Mouse (Mus musculus) hindbrain, embryonic 15.5 days (tissue): ENCODE measurements at regions not wholly inside any gene's neighbourhood (a gene's known extent, or its start where the extent isn't known, plus 50 kb on each side); places are given as distances from the start of the nearest gene placed in this dataset.

ENCODE experiments used
- ATAC-seq: fragments of 200-750 bp; cut with Nextera tagmentation; 2 replicates; pipeline ENCODE4 v1.8.0; 2017; ENCODE audit warnings: low read depth, moderate number of reproducible peaks, moderate TSS enrichment; ENCODE audit not compliant: low FRiP score
- H3K27ac ChIP-seq: fragments of 300-500 bp; sonication (generic); replicated peaks from 2 replicates; pipeline ENCODE4 v1.5.1; 2015; ENCODE audit warnings: mild to moderate bottlenecking, inconsistent platforms
- H3K27me3 ChIP-seq: fragments of 300-500 bp; sonication (generic); 2 replicates; pipeline ENCODE4 v1.6.1; 2015; ENCODE audit warnings: control low read depth, inconsistent platforms
- H3K36me3 ChIP-seq: fragments of 300-500 bp; sonication (generic); 2 replicates; pipeline ENCODE4 v1.6.1; 2015; ENCODE audit warnings: control low read depth, inconsistent platforms
- H3K4me1 ChIP-seq: fragments of 300-500 bp; sonication (generic); replicated peaks from 2 replicates; pipeline ENCODE4 v1.6.1; 2015; ENCODE audit warnings: control low read depth, inconsistent platforms
- H3K4me2 ChIP-seq: fragments of 300-500 bp; sonication (generic); 2 replicates; pipeline ENCODE4 v1.6.1; 2015; ENCODE audit warnings: moderate library complexity, mild to moderate bottlenecking, inconsistent platforms
- H3K4me3 ChIP-seq: fragments of 300-500 bp; sonication (generic); 2 replicates; pipeline ENCODE4 v1.5.1; 2015; ENCODE audit warnings: mild to moderate bottlenecking, inconsistent platforms
- H3K9ac ChIP-seq: fragments of 300-500 bp; sonication (generic); 2 replicates; pipeline ENCODE4 v1.6.1; 2015; ENCODE audit warnings: inconsistent platforms
- H3K9me3 ChIP-seq: fragments of 300-500 bp; sonication (generic); 2 replicates; pipeline ENCODE4 v1.6.1; 2016; ENCODE audit warnings: control low read depth, inconsistent platforms
- WGBS: fragments of 180-500 bp; shearing (Covaris S2); methylation state at CpG from one replicate; pipeline ENCODE4 v1.1.7; 2015; 5-methylcytosine and 5-hydroxymethylcytosine counted together

DNA sequence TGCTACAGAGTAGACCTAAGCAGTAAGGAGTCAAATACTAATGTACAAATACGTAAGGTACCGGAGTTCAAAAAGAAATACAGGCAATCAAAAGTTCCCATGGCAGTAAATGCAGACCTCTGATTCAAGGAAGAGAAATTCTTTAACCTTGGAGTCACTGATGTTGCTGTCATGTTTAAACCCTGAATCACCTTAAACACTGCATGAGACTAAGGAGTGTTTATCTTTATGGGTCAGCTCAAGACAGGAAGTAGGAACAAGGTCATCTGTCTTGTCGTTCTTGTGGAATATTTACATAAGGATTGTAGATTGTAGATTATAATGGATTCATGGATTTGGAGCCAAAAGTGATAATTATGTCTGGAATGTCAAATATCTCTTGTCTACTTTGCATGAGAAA, 1708.7 kb upstream of the Slc10a2 start:
- Histone ChIP-seq H3K4me2 (no peak overlapping the region), H3K36me3 (no peaks in the 10 kb centered on the region), H3K9ac (no peak overlapping the region), H3K27ac (no peak overlapping the region), H3K4me1 (no peaks in the 10 kb centered on the region), H3K9me3 (no peaks in the 10 kb centered on the region), H3K27me3 (no peaks in the 10 kb centered on the region), H3K4me3 (no peak overlapping the region)
- ATAC-seq, result no peak
- WGBS, result 84% methylated on average over 3 of the region's 3 CpGs

DNA sequence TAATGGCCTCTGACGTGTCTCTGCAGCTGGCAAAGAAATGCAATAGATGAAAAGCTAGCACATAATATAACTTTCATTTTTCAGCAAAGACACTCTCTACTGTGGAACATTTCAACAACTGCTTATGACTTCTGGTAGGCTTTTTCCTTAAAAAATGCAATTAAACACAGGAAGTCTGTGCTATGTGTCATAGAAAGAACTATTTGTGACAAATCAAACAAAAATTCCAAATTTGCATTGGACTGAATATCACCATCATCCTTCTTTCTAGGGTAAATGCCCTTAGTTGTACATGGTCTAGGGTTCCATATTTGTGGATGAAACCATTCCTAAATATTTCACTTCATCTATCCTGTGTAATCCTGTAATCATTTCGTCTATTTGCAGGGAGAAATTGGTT, 1702.0 kb upstream of the Slc10a2 start:
- Histone ChIP-seq H3K9me3 (no peaks in the 10 kb centered on the region), H3K36me3 (no peaks in the 10 kb centered on the region), H3K4me2 (no peak overlapping the region), H3K9ac (no peak overlapping the region), H3K4me3 (no peak overlapping the region), H3K4me1 (no peaks in the 10 kb centered on the region), H3K27me3 (no peaks in the 10 kb centered on the region), H3K27ac (no peak overlapping the region)
- ATAC-seq, result no peak
- WGBS, result 60% methylated on average over 2 of the region's 2 CpGs

DNA sequence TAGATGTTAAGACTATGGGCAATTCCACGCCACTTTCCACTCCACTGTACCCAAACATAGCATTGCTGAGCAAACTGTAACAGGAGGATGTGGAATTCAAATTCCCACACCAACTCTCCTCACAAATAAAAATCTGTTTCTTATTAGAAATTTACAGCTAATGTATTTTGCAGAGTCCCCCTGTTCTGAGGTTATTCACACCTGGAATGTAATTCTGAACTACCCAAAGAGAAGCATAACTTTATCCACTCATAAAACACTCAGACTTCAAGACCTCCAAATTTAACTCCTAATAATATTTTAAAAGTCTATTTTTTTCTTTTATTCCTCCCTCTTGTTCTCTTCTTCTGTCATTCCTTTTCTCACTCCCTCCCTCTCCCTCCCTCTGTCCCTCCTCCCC, 1698.0 kb upstream of the Slc10a2 start:
- no peak overlapping the region for H3K27ac ChIP-seq
- H3K4me1 ChIP-seq, result no peaks in the 10 kb centered on the region
- WGBS, result 81% methylated on average over 1 of the region's 1 CpGs
- no peak overlapping the region for H3K9ac ChIP-seq
- no peak overlapping the region for H3K4me3 ChIP-seq
- H3K9me3 ChIP-seq, result no peaks in the 10 kb centered on the region
- H3K27me3 ChIP-seq, result no peaks in the 10 kb centered on the region
- no peak overlapping the region for H3K4me2 ChIP-seq
- no peaks in the 10 kb centered on the region for H3K36me3 ChIP-seq
- no peak for ATAC-seq

DNA sequence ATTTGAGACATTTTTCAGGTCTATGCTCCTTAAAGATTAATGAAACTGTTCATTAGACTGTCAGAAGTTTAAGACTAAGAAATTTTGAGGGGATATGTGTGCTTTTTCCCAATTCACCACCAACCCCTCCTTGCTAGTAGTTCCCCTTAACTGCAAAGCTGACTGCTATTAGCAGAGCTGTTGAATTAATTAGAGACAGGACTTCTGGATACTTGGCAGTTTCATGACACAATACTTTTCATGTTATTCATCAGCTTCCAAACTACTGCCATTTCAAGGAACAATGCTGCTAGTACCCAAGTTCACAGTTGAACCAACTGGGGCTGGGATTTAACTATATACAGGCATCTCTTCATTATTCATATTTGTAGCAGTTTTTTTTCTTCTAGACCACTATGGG, 1695.9 kb upstream of the Slc10a2 start:
- no peak for ATAC-seq
- Histone ChIP-seq H3K4me1 (no peaks in the 10 kb centered on the region), H3K36me3 (no peaks in the 10 kb centered on the region), H3K27me3 (no peaks in the 10 kb centered on the region), H3K9ac (no peak overlapping the region), H3K4me3 (no peak overlapping the region), H3K4me2 (no peak overlapping the region), H3K27ac (no peak overlapping the region), H3K9me3 (no peaks in the 10 kb centered on the region)

DNA sequence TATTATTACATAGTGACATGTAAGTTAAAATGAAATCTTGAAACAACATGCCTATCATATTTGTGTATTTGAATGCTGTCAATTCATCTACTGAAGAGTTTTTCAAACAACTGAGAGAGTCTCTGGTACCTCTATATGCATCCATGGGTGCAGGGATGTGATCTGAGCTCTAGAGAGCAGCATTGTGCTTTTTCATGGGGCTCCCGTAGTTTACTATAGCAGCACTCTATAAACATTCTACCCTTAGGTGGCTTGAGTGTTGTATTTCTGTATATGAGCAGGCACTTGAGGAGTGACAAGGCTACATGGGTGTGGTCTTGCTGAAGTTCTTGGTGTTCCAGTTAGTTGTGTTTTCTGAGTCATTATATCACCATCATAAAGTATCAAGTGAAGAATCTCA, 1683.9 kb upstream of the Slc10a2 start:
- Histone ChIP-seq H3K36me3 (no peaks in the 10 kb centered on the region), H3K9ac (no peak overlapping the region), H3K4me1 (no peaks in the 10 kb centered on the region), H3K27me3 (no peaks in the 10 kb centered on the region), H3K4me2 (no peak overlapping the region), H3K27ac (no peak overlapping the region), H3K9me3 (no peaks in the 10 kb centered on the region), H3K4me3 (no peak overlapping the region)
- ATAC-seq, result no peak
- 76% methylated on average over 1 of the region's 1 CpGs for WGBS

DNA sequence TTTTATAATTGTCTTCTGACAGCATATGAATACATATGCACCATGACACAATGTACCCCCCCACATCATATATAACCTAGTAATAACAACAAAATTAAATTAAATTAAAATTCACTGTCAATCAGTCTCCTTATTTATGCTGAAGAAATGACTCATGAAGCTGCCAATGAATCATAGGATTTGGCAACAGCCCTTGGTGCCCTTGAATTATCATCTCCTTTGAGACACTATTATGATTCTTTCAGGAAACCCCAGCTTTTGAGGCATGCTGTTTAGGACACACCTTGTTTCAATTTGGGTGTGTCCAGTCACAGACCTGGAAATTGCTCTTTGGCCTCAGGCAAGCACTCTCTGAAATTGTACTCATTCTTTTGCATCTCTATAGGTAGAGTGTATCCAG, 1675.8 kb upstream of the Slc10a2 start:
- no peak overlapping the region for H3K27ac ChIP-seq
- H3K4me2 ChIP-seq, result no peak overlapping the region
- no peaks in the 10 kb centered on the region for H3K9me3 ChIP-seq
- no peak overlapping the region for H3K4me3 ChIP-seq
- no peaks in the 10 kb centered on the region for H3K27me3 ChIP-seq
- ATAC-seq, result no peak
- H3K9ac ChIP-seq, result no peak overlapping the region
- no peaks in the 10 kb centered on the region for H3K4me1 ChIP-seq
- no peaks in the 10 kb centered on the region for H3K36me3 ChIP-seq

DNA sequence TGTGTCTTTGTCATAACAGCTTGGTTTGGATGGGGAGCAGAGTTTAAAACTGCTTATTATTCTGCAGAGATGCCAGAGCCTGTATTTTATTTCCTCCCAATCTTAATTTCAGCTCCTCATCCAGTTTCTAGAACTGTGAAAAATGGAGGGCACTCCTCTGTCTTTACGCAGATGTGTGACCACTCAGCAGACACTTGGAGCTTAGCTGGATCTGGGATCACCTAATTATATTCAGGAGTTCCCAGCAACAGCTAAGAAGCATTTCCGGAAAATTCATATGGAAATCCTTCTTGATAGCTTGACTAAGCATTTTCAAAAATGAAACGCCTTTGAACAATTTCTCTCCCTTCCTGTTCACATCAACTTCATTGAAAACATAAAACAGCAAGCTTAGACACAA, 1670.0 kb upstream of the Slc10a2 start:
- H3K4me3 ChIP-seq, result no peak overlapping the region
- no peak for ATAC-seq
- WGBS, result 91% methylated on average over 3 of the region's 3 CpGs
- no peak overlapping the region for H3K27ac ChIP-seq
- H3K4me2 ChIP-seq, result no peak overlapping the region
- no peaks in the 10 kb centered on the region for H3K4me1 ChIP-seq
- no peak overlapping the region for H3K9ac ChIP-seq
- H3K9me3 ChIP-seq, result no peaks in the 10 kb centered on the region
- no peaks in the 10 kb centered on the region for H3K36me3 ChIP-seq
- no peaks in the 10 kb centered on the region for H3K27me3 ChIP-seq

DNA sequence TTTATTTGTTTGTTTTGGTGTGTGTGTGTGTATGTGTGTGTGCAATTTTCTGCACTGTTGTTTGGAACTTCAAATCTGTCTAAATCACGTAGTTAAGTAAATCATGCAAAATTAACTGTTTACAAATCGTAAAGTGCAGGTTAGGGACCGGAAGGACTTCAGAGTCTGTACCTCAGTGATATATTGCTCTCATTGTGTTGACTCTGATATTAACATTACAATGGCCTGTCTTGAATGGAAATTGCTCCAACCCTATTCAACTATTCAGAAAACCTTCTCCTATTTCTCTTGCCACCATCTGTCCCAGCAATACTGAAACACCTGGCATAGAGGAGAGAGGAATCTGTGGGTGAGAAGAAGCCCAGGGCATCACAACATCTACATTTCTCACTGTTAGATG, 1624.4 kb upstream of the Slc10a2 start:
- no peaks in the 10 kb centered on the region for H3K9me3 ChIP-seq
- WGBS, result 32% methylated on average over 3 of the region's 3 CpGs
- H3K36me3 ChIP-seq, result no peaks in the 10 kb centered on the region
- no peaks in the 10 kb centered on the region for H3K4me1 ChIP-seq
- no peaks in the 10 kb centered on the region for H3K27me3 ChIP-seq
- no peak overlapping the region for H3K4me3 ChIP-seq
- H3K27ac ChIP-seq, result no peak overlapping the region
- H3K4me2 ChIP-seq, result no peak overlapping the region
- no peak overlapping the region for H3K9ac ChIP-seq
- ATAC-seq, result no peak

DNA sequence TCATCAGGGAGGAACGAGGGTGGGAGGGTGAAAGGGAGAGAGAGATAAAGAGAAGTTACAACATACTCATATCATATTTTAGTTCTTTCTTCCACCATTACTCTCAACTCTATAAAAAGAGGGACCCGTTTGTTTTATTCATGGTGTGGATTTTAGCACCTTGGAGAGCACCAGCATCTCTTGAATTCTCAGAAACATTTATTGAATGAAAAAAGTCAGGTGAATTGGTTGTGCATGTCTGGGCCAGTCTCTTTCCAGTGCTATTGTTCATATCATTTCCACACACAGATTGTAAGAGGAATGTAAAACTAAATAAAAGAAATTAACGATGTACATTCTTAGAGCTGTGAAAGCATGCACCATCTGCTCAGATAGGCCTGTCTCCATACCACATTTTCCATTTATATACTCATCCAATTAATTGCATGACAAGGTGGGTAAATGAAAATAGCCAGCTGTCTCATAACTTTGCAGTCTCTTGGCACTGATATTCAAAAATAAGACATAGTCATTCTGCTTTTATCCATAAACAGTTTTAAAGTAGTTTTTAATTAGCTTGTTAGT, 1603.8 kb upstream of the Slc10a2 start:
- H3K9me3 ChIP-seq, result no peaks in the 10 kb centered on the region
- ATAC-seq, result no peak
- H3K4me3 ChIP-seq, result no peak overlapping the region
- no peaks in the 10 kb centered on the region for H3K36me3 ChIP-seq
- no peak overlapping the region for H3K4me2 ChIP-seq
- no peak overlapping the region for H3K9ac ChIP-seq
- H3K27ac ChIP-seq, result no peak overlapping the region
- no peaks in the 10 kb centered on the region for H3K4me1 ChIP-seq
- WGBS, result 75% methylated on average over 3 of the region's 3 CpGs
- no peaks in the 10 kb centered on the region for H3K27me3 ChIP-seq

DNA sequence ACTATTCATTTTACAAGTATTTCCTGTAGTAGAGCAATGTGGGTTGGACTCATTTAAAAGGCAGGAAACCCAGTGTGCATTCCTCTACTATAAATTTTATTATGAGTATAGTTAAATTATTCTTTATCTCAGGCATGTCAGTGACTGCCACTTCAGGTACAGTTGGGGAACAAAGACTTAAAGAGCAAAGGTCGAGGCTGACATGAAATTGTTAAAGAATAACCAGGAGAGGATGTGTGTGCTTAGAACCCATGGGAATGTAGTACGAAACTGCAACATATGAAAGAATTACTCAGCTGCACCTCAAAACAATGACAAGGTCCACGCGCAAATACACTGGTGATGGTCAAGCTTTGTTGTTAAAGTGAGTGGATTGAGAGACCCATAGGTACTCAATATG, 1583.4 kb upstream of the Slc10a2 start:
- Histone ChIP-seq H3K9me3 (no peaks in the 10 kb centered on the region), H3K4me1 (no peaks in the 10 kb centered on the region), H3K4me2 (no peak overlapping the region), H3K27ac (no peak overlapping the region), H3K9ac (no peak overlapping the region), H3K27me3 (no peaks in the 10 kb centered on the region), H3K36me3 (no peaks in the 10 kb centered on the region), H3K4me3 (no peak overlapping the region)
- 95% methylated on average over 4 of the region's 4 CpGs for WGBS
- ATAC-seq, result no peak

DNA sequence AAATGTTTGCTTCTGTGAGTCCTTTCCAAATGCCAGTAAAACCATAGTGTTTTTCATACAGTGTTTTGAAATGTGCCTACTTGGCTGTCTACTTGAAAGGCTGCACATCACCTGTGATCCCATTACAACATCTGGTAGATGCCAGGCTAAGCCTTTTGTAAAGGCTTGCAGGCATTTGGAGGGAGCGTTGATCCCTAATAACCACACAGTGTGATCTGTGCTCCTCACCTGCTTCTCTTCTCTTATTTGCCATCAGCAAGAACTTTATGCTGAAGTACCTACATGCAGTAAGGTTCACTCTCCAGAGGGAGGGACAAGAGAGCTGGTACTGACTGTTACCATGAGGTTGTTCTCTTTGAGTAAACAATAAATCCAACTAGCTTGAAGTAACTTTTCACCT, 1553.7 kb upstream of the Slc10a2 start:
- WGBS, result 85% methylated on average over 1 of the region's 1 CpGs
- Histone ChIP-seq H3K9me3 (no peaks in the 10 kb centered on the region), H3K4me3 (no peak overlapping the region), H3K27me3 (no peaks in the 10 kb centered on the region), H3K27ac (no peak overlapping the region), H3K4me1 (no peaks in the 10 kb centered on the region), H3K9ac (no peak overlapping the region), H3K4me2 (no peak overlapping the region), H3K36me3 (no peaks in the 10 kb centered on the region)
- no peak for ATAC-seq

DNA sequence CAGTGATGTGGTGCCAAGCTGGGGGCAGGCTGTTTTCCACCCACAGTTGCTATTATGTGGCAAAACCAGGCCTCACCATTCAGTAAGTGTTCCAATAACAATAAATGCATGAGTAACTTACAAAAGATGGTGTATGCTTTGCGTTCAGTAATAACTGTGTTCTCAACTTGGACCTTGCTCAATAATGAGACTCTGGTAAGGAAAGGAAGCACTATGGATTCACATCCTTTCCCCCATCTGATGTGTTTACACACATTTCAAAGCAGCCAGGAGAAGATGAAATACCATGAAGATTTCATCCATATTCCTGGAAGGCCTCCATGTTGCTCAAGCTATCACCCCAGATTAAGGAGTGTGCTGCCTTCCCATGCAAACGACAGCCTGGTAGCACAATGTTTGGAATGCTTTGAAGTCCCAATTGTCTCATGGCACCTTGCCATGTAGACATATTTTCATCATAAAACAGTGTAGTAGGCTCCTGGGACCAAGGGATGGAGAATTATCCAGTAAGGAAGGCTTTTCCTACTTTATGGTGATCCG, 1552.4 kb upstream of the Slc10a2 start:
- no peaks in the 10 kb centered on the region for H3K4me1 ChIP-seq
- no peak overlapping the region for H3K9ac ChIP-seq
- H3K4me3 ChIP-seq, result no peak overlapping the region
- no peaks in the 10 kb centered on the region for H3K27me3 ChIP-seq
- no peaks in the 10 kb centered on the region for H3K9me3 ChIP-seq
- no peaks in the 10 kb centered on the region for H3K36me3 ChIP-seq
- ATAC-seq, result no peak
- WGBS, result 71% methylated on average over 3 of the region's 3 CpGs
- no peak overlapping the region for H3K4me2 ChIP-seq
- H3K27ac ChIP-seq, result no peak overlapping the region

DNA sequence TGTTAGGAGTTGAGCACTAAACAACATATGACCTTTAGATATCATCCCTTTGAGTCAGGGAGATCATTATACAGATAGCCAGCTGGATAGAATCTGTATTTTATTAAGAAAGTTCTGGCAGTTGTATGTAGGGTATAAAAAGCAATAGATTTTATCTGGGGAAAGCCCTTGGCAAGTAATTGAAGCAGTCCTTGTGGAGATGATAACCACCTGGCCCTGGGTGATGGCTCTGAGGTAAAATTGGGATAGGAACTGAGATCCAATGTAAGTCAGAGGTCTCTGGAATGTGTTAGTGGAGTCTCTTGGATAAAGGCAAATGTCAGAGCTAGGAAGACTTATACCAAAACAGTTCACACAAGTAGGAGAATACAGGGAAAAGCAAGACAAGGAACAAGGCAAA, 1547.0 kb upstream of the Slc10a2 start:
- no peaks in the 10 kb centered on the region for H3K4me1 ChIP-seq

More for the DNA sequence above, 1547.0 kb upstream of the Slc10a2 start:
- Histone ChIP-seq H3K4me2 (no peak overlapping the region), H3K9me3 (no peaks in the 10 kb centered on the region), H3K9ac (no peak overlapping the region), H3K4me3 (no peak overlapping the region), H3K27ac (no peak overlapping the region), H3K36me3 (no peaks in the 10 kb centered on the region), H3K27me3 (no peaks in the 10 kb centered on the region)
- ATAC-seq, result no peak
